Mouse (Mus musculus): Measurements from ENCODE around the gene Cdh23. TPM values are rescaled to one million over a fixed set of nuclear protein-coding genes. Genes with fewer than 3 reads are reported as not detected.
"Not testable (repeated sequence)": the region's sequence is repeated elsewhere in the genome, so short reads cannot be mapped to it uniquely, and the experiment has no call there.

Cdh23 gene
- 0.35 and 0.58 TPM in 2 replicates for polyA plus RNA-seq (2015; fragmentation: Nextera tagmentation; extraction: Ambion mirVana)

DNA sequence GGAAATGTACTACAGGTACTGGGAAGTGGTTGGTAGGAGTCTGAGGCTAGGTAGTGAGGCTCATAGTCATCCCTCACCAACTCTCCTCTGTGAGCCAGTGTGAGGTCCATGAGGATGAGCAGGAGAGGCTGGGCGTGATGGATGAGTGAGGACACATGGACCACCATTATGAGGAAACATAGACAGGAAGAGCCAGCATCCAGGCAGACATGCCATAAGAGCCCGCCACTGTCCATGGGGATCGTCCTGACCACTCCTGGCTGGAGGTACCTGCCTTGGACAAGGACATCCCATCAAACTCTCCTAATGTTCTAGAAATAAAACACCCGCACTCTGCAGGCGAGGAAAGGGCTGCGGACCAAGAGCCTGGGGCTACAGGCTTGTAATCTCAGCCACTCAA, at the start of gene Cdh23:
Gene Cdh23 (minus strand): TSS at position 101 of the 400 bp plus-strand sequence.
- H3K4me3 ChIP-seq (ENCODE audit: low read depth, low read length): no peak within 1 kb of the TSS
- ATAC-seq: no peak
- H3K4me2 ChIP-seq (replicated peaks; ENCODE audit: low read depth, low read length): no peak within 1 kb of the TSS
- H3K9ac ChIP-seq (replicated peaks; ENCODE audit: low read depth): no peak within 1 kb of the TSS
- H3K27me3 ChIP-seq (replicated peaks; ENCODE audit: insufficient read depth, low read length): no peaks in the 10 kb centered on the region
- 80% methylated on average over 6 of the region's 6 CpGs for WGBS
- TF ChIP-seq CTCF (IDR thresholded peaks at IDR 0.05) (no peak), EP300 (IDR thresholded peaks at IDR 0.05) (no peak)
- H3K27ac ChIP-seq (ENCODE audit: low read length): no peak within 1 kb of the TSS
- H3K4me1 ChIP-seq (ENCODE audit: insufficient read depth, low read depth, low read length): no peaks in the 10 kb centered on the region
- DNase-seq (ENCODE audit: low spot score): no peak
- H3K9me3 ChIP-seq (ENCODE audit: low read length): no peaks in the 10 kb centered on the region
- H3K36me3 ChIP-seq (ENCODE audit: insufficient read depth, low read length): no peaks in the 10 kb centered on the region

DNA sequence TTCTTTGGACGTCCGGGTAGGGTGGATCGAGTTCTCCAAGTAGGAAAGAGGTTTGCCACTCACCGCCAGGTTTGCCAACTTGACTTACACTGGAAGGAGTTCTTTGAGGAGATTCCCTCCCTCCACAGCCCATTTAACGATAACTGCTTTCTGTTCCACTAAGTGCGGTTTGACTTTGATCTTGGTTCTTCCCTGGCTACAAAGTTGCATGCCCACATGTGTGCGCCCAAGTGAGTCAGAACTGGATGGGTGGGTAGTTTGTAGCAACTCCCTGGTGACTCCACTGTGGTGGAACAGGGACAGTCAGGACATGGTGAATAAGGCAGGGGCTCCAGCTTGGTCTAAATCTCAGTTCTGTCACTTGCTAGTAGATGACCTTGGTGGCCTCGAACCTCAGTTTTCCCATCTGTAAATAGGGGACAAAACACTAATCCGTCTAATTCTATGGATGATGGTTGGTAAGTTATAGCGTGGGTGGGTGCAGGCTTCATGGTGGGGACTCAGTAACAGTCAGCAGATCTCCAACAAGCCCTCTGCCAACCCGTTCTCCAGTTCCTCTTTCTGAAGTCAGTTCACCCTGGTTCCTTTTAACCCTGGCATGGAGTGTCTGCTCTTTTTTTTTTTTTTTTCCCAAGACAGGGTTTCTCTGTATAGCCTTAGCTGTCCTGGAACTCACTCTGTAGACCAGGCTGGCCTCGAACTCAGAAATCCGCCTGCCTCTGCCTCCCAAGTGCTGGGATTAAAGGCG, 48.4 kb upstream of the Cdh23 start:
- Histone ChIP-seq H3K4me1 (ENCODE audit: insufficient read depth, low read depth, low read length) (no peaks in the 10 kb centered on the region), H3K36me3 (ENCODE audit: insufficient read depth, low read length) (no peaks in the 10 kb centered on the region), H3K4me2 (replicated peaks; ENCODE audit: low read depth, low read length) (no peak overlapping the region), H3K4me3 (ENCODE audit: low read depth, low read length) (no peak overlapping the region), H3K9me3 (ENCODE audit: low read length) (no peaks in the 10 kb centered on the region), H3K9ac (replicated peaks; ENCODE audit: low read depth) (no peak overlapping the region), H3K27ac (ENCODE audit: low read length) (no peak overlapping the region), H3K27me3 (replicated peaks; ENCODE audit: insufficient read depth, low read length) (no peaks in the 10 kb centered on the region)
- TF ChIP-seq CTCF (IDR thresholded peaks at IDR 0.05) (no peak), EP300 (IDR thresholded peaks at IDR 0.05) (no peak)
- 87% methylated on average over 13 of the region's 14 CpGs for WGBS
- no peak for DNase-seq (ENCODE audit: low spot score)
- ATAC-seq: no peak

- 69% methylated on average over 9 of the region's 9 CpGs for WGBS
- Histone ChIP-seq H3K4me3 (ENCODE audit: low read depth, low read length) (no peak overlapping the region), H3K36me3 (ENCODE audit: insufficient read depth, low read length) (no peaks in the 10 kb centered on the region), H3K27me3 (replicated peaks; ENCODE audit: insufficient read depth, low read length) (no peaks in the 10 kb centered on the region), H3K4me2 (replicated peaks; ENCODE audit: low read depth, low read length) (no peak overlapping the region), H3K9me3 (ENCODE audit: low read length) (no peaks in the 10 kb centered on the region), H3K27ac (ENCODE audit: low read length) (no peak overlapping the region), H3K4me1 (ENCODE audit: insufficient read depth, low read depth, low read length) (no peaks in the 10 kb centered on the region), H3K9ac (replicated peaks; ENCODE audit: low read depth) (no peak overlapping the region)
- TF ChIP-seq CTCF (IDR thresholded peaks at IDR 0.05) (no peak), EP300 (IDR thresholded peaks at IDR 0.05) (no peak)
- no peak for DNase-seq (ENCODE audit: low spot score)
- ATAC-seq: no peak
Measured at GRCm38 (mm10) chr10:60743681-60744080, 47.4 kb upstream of the Cdh23 start.

- Histone ChIP-seq H3K4me3 (ENCODE audit: low read depth, low read length) (no peak overlapping the region), H3K4me1 (ENCODE audit: insufficient read depth, low read depth, low read length) (no peaks in the 10 kb centered on the region), H3K36me3 (ENCODE audit: insufficient read depth, low read length) (no peaks in the 10 kb centered on the region), H3K4me2 (replicated peaks; ENCODE audit: low read depth, low read length) (no peak overlapping the region), H3K27ac (ENCODE audit: low read length) (no peak overlapping the region), H3K27me3 (replicated peaks; ENCODE audit: insufficient read depth, low read length) (no peaks in the 10 kb centered on the region), H3K9ac (replicated peaks; ENCODE audit: low read depth) (no peak overlapping the region), H3K9me3 (ENCODE audit: low read length) (no peaks in the 10 kb centered on the region)
- DNase-seq (ENCODE audit: low spot score) (no peak), ATAC-seq (no peak)
- no peak for TF ChIP-seq EP300 (IDR thresholded peaks at IDR 0.05)
- TF ChIP-seq CTCF (IDR thresholded peaks at IDR 0.05): no peak
- WGBS: 82% methylated on average over 6 of the region's 6 CpGs
Measured at GRCm38 (mm10) chr10:60742942-60743341, 46.7 kb upstream of the Cdh23 start.

DNA sequence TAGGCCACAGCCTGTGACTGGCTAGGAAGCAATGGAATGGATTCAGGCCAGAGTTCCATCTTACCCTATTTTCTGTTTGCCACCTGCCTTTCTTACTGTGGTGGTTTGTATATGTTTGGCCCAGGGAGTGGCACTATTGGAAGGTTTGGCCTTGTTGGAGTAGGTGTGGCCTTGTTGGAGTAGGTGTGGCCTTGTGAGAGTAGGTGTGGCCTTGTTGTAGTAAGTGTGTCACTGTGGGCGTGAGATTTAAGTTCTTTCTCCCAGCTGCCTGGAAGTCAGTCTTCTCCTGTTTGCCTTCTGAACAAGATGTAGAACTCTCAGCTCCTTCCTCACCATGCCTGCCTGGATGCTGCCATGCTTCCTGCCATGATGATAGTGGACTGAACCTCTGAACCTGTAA, 46.0 kb upstream of the Cdh23 start:
- H3K9me3 ChIP-seq (ENCODE audit: low read length); H3K27ac ChIP-seq (ENCODE audit: low read length); H3K4me3 ChIP-seq (ENCODE audit: low read depth, low read length); DNase-seq (ENCODE audit: low spot score); H3K36me3 ChIP-seq (ENCODE audit: insufficient read depth, low read length); H3K4me1 ChIP-seq (ENCODE audit: insufficient read depth, low read depth, low read length); ATAC-seq; H3K9ac ChIP-seq (replicated peaks; ENCODE audit: low read depth); H3K27me3 ChIP-seq (replicated peaks; ENCODE audit: insufficient read depth, low read length); H3K4me2 ChIP-seq (replicated peaks; ENCODE audit: low read depth, low read length): not testable (repeated sequence)
- WGBS: 68% methylated on average over 1 of the region's 1 CpGs

GRCm38 (mm10) chr10:60741435-60741834, 45.1 kb upstream of the Cdh23 start:
- no peak overlapping the region for H3K4me2 ChIP-seq (replicated peaks; ENCODE audit: low read depth, low read length)
- no peak overlapping the region for H3K9ac ChIP-seq (replicated peaks; ENCODE audit: low read depth)
- no peaks in the 10 kb centered on the region for H3K9me3 ChIP-seq (ENCODE audit: low read length)
- TF ChIP-seq EP300 (IDR thresholded peaks at IDR 0.05) (no peak), CTCF (IDR thresholded peaks at IDR 0.05) (no peak)
- H3K4me1 ChIP-seq (ENCODE audit: insufficient read depth, low read depth, low read length): no peaks in the 10 kb centered on the region
- ATAC-seq (no peak; the same call in 1 of the 2 replicates), DNase-seq (ENCODE audit: low spot score) (no peak)
- 79% methylated on average over 7 of the region's 7 CpGs for WGBS
- no peak overlapping the region for H3K4me3 ChIP-seq (ENCODE audit: low read depth, low read length)
- no peaks in the 10 kb centered on the region for H3K27me3 ChIP-seq (replicated peaks; ENCODE audit: insufficient read depth, low read length)
- H3K27ac ChIP-seq (ENCODE audit: low read length): no peak overlapping the region
- H3K36me3 ChIP-seq (ENCODE audit: insufficient read depth, low read length): no peaks in the 10 kb centered on the region; the same call in 1 of the 2 replicates

Measured in lung, postnatal 0 days (tissue).